Mouse (Mus musculus) kidney, embryonic 15.5 days (tissue): ENCODE measurements at regions not wholly inside any gene's neighbourhood (a gene's known extent, or its start where the extent isn't known, plus 50 kb on each side); places are given as distances from the start of the nearest gene placed in this dataset.

Experiments
- ATAC-seq: fragments of 200-750 bp; cut with Nextera tagmentation; replicated peaks from 2 replicates; pipeline ENCODE4 v1.8.0; 2017; ENCODE audit warnings: moderate TSS enrichment; ENCODE audit not compliant: low FRiP score
- H3K27ac ChIP-seq: fragments of 300-500 bp; sonication (generic); 2 replicates; pipeline ENCODE4 v1.5.1; 2015; ENCODE audit warnings: mild to moderate bottlenecking, inconsistent platforms
- H3K27me3 ChIP-seq: fragments of 300-500 bp; sonication (generic); 2 replicates; pipeline ENCODE4 v1.6.1; 2015; ENCODE audit warnings: inconsistent platforms
- H3K36me3 ChIP-seq: fragments of 300-500 bp; sonication (generic); 2 replicates; pipeline ENCODE4 v1.6.1; 2015; ENCODE audit warnings: inconsistent platforms
- H3K4me1 ChIP-seq: fragments of 300-500 bp; sonication (generic); 2 replicates; pipeline ENCODE4 v1.6.1; 2015; ENCODE audit warnings: inconsistent platforms
- H3K4me2 ChIP-seq: fragments of 300-500 bp; sonication (generic); 2 replicates; pipeline ENCODE4 v1.6.1; 2015; ENCODE audit warnings: moderate library complexity, mild to moderate bottlenecking, inconsistent platforms
- H3K4me3 ChIP-seq: fragments of 300-500 bp; sonication (generic); replicated peaks from 2 replicates; pipeline ENCODE4 v1.5.1; 2015; ENCODE audit warnings: mild to moderate bottlenecking, inconsistent platforms
- H3K9ac ChIP-seq: fragments of 300-500 bp; sonication (generic); 2 replicates; pipeline ENCODE4 v1.6.1; 2015; ENCODE audit warnings: mild to moderate bottlenecking, inconsistent platforms
- H3K9me3 ChIP-seq: fragments of 300-500 bp; sonication (generic); replicated peaks from 2 replicates; pipeline ENCODE4 v1.6.1; 2016; ENCODE audit warnings: inconsistent platforms
- WGBS: fragments of 180-500 bp; shearing (Covaris S2); methylation state at CpG from one replicate; pipeline ENCODE4 v1.1.7; 2015; ENCODE audit warnings: mixed read lengths; 5-methylcytosine and 5-hydroxymethylcytosine counted together

GRCm38 (mm10) chr4:153288362-153288761, 194.2 kb downstream of the Ajap1 start:
- H3K27ac ChIP-seq = peak overlapping the region; percentile 51; the same call in 1 of the 2 replicates
- WGBS = 16% methylated on average over 8 of the region's 8 CpGs
- no peaks in the 10 kb centered on the region for H3K27me3 ChIP-seq
- no peak overlapping the region for H3K4me2 ChIP-seq
- H3K4me3 ChIP-seq = no peak overlapping the region
- H3K9me3 ChIP-seq = peaks cover 5% of the 10 kb centered on the region; the same call in 1 of the 2 replicates
- H3K4me1 ChIP-seq = peaks cover 11% of the 10 kb centered on the region; the same call in 1 of the 2 replicates
- 0 out of 2 replicates have a peak, but pooled peaks have one; percentile 13 for ATAC-seq
- no peak overlapping the region for H3K9ac ChIP-seq
- H3K36me3 ChIP-seq = no peaks in the 10 kb centered on the region

- Histone ChIP-seq H3K4me3 (no peak overlapping the region), H3K9ac (no peak overlapping the region), H3K9me3 (peaks cover 8% of the 10 kb centered on the region; the same call in 1 of the 2 replicates), H3K27ac (no peak overlapping the region), H3K4me2 (no peak overlapping the region), H3K36me3 (no peaks in the 10 kb centered on the region), H3K4me1 (peaks cover 8% of the 10 kb centered on the region; the same call in 1 of the 2 replicates), H3K27me3 (no peaks in the 10 kb centered on the region)
- peak; percentile 59; the same call in 1 of the 2 replicates for ATAC-seq
- 54% methylated on average over 5 of the region's 5 CpGs for WGBS
Observed at GRCm38 (mm10) chr4:153284209-153284608, 198.4 kb downstream of the Ajap1 start.

- no peak for ATAC-seq
- Histone ChIP-seq H3K4me3 (no peak overlapping the region), H3K27ac (no peak overlapping the region), H3K4me1 (no peaks in the 10 kb centered on the region), H3K4me2 (no peak overlapping the region), H3K27me3 (no peaks in the 10 kb centered on the region), H3K9ac (no peak overlapping the region), H3K36me3 (no peaks in the 10 kb centered on the region), H3K9me3 (no peaks in the 10 kb centered on the region)
- WGBS = 58% methylated on average over 5 of the region's 5 CpGs
Observed at GRCm38 (mm10) chr4:153276571-153276970, 206.0 kb downstream of the Ajap1 start.

GRCm38 (mm10) chr4:153271376-153271775, 211.2 kb downstream of the Ajap1 start:
- no peak for ATAC-seq
- Histone ChIP-seq H3K9ac (no peak overlapping the region), H3K4me2 (no peak overlapping the region), H3K4me3 (no peak overlapping the region), H3K9me3 (no peaks in the 10 kb centered on the region), H3K27ac (no peak overlapping the region), H3K27me3 (no peaks in the 10 kb centered on the region), H3K36me3 (no peaks in the 10 kb centered on the region), H3K4me1 (0 out of 2 replicates have a peak, but pooled peaks cover 3% of the 10 kb centered on the region)
- 70% methylated on average over 5 of the region's 5 CpGs for WGBS

- WGBS = 39% methylated on average over 15 of the region's 15 CpGs
- Histone ChIP-seq H3K4me2 (no peak overlapping the region), H3K9ac (no peak overlapping the region), H3K36me3 (no peaks in the 10 kb centered on the region), H3K4me3 (no peak overlapping the region), H3K4me1 (peaks cover 12% of the 10 kb centered on the region), H3K27me3 (0 out of 2 replicates have a peak, but pooled peaks cover 3% of the 10 kb centered on the region), H3K27ac (no peak overlapping the region), H3K9me3 (no peaks in the 10 kb centered on the region)
- ATAC-seq = no peak
Observed at GRCm38 (mm10) chr4:153263216-153263805, 219.3 kb downstream of the Ajap1 start.

- no peak overlapping the region for H3K4me3 ChIP-seq
- no peak overlapping the region for H3K4me2 ChIP-seq
- no peak overlapping the region for H3K27ac ChIP-seq
- peaks cover 12% of the 10 kb centered on the region for H3K4me1 ChIP-seq
- H3K9me3 ChIP-seq = no peaks in the 10 kb centered on the region
- no peak for ATAC-seq
- no peaks in the 10 kb centered on the region for H3K36me3 ChIP-seq
- 23% methylated on average over 14 of the region's 14 CpGs for WGBS
- no peak overlapping the region for H3K9ac ChIP-seq
- H3K27me3 ChIP-seq = 0 out of 2 replicates have a peak, but pooled peaks cover 3% of the 10 kb centered on the region
Observed at GRCm38 (mm10) chr4:153260941-153261557, 221.6 kb downstream of the Ajap1 start.

GRCm38 (mm10) chr4:153251943-153252342, 230.7 kb downstream of the Ajap1 start:
- H3K27ac ChIP-seq = no peak overlapping the region
- WGBS = 56% methylated on average over 3 of the region's 3 CpGs
- no peak overlapping the region for H3K4me3 ChIP-seq
- H3K36me3 ChIP-seq = no peaks in the 10 kb centered on the region
- no peaks in the 10 kb centered on the region for H3K9me3 ChIP-seq
- no peaks in the 10 kb centered on the region for H3K4me1 ChIP-seq
- no peak for ATAC-seq
- no peak overlapping the region for H3K9ac ChIP-seq
- no peaks in the 10 kb centered on the region for H3K27me3 ChIP-seq
- H3K4me2 ChIP-seq = no peak overlapping the region

GRCm38 (mm10) chr4:153251311-153251710, 231.3 kb downstream of the Ajap1 start:
- Histone ChIP-seq H3K4me3 (no peak overlapping the region), H3K36me3 (no peaks in the 10 kb centered on the region), H3K27me3 (no peaks in the 10 kb centered on the region), H3K9me3 (no peaks in the 10 kb centered on the region), H3K27ac (no peak overlapping the region), H3K4me2 (no peak overlapping the region), H3K9ac (no peak overlapping the region), H3K4me1 (no peaks in the 10 kb centered on the region)
- no peak for ATAC-seq
- WGBS = 65% methylated on average over 8 of the region's 8 CpGs

GRCm38 (mm10) chr4:153236680-153237079, 245.9 kb downstream of the Ajap1 start:
- H3K9me3 ChIP-seq = no peaks in the 10 kb centered on the region
- 12% methylated on average over 12 of the region's 12 CpGs for WGBS
- H3K4me2 ChIP-seq = peak overlapping the region; percentile 39
- no peak overlapping the region for H3K9ac ChIP-seq
- no peaks in the 10 kb centered on the region for H3K27me3 ChIP-seq
- H3K4me3 ChIP-seq = no peak overlapping the region
- H3K36me3 ChIP-seq = no peaks in the 10 kb centered on the region
- H3K4me1 ChIP-seq = peaks cover 10% of the 10 kb centered on the region
- ATAC-seq = peak; percentile 82; the same call in 1 of the 2 replicates
- no peak overlapping the region for H3K27ac ChIP-seq

- H3K27me3 ChIP-seq = no peaks in the 10 kb centered on the region
- no peaks in the 10 kb centered on the region for H3K9me3 ChIP-seq
- WGBS = 63% methylated on average over 5 of the region's 5 CpGs
- H3K27ac ChIP-seq = no peak overlapping the region
- peaks cover 20% of the 10 kb centered on the region for H3K4me1 ChIP-seq
- H3K4me2 ChIP-seq = no peak overlapping the region
- no peak for ATAC-seq
- no peaks in the 10 kb centered on the region for H3K36me3 ChIP-seq
- no peak overlapping the region for H3K9ac ChIP-seq
- no peak overlapping the region for H3K4me3 ChIP-seq
Observed at GRCm38 (mm10) chr4:153233762-153234161, 248.8 kb downstream of the Ajap1 start.

- Histone ChIP-seq H3K9ac (no peak overlapping the region), H3K9me3 (no peaks in the 10 kb centered on the region), H3K4me3 (no peak overlapping the region), H3K36me3 (no peaks in the 10 kb centered on the region), H3K4me1 (peaks cover 20% of the 10 kb centered on the region), H3K4me2 (no peak overlapping the region), H3K27me3 (no peaks in the 10 kb centered on the region), H3K27ac (no peak overlapping the region)
- ATAC-seq = no peak
- WGBS = 54% methylated on average over 5 of the region's 5 CpGs
Observed at GRCm38 (mm10) chr4:153229221-153229620, 253.4 kb downstream of the Ajap1 start.

- Histone ChIP-seq H3K4me2 (no peak overlapping the region), H3K27me3 (no peaks in the 10 kb centered on the region), H3K4me3 (no peak overlapping the region), H3K4me1 (peaks cover 20% of the 10 kb centered on the region), H3K27ac (no peak overlapping the region), H3K36me3 (no peaks in the 10 kb centered on the region), H3K9me3 (no peaks in the 10 kb centered on the region), H3K9ac (no peak overlapping the region)
- no peak for ATAC-seq
- 73% methylated on average over 13 of the region's 13 CpGs for whole genome bisulfite sequencing
Observed at GRCm38 (mm10) chr4:153227680-153228420, 254.8 kb downstream of the Ajap1 start.
